Mouse (Mus musculus): Measurements from ENCODE around the gene Clint1. TPM values are rescaled to one million over a fixed set of nuclear protein-coding genes. Genes with fewer than 3 reads are reported as not detected.

Clint1 gene
- polyA plus RNA-seq, 1 experiment from 2014 or later: 52.2 TPM

DNA sequence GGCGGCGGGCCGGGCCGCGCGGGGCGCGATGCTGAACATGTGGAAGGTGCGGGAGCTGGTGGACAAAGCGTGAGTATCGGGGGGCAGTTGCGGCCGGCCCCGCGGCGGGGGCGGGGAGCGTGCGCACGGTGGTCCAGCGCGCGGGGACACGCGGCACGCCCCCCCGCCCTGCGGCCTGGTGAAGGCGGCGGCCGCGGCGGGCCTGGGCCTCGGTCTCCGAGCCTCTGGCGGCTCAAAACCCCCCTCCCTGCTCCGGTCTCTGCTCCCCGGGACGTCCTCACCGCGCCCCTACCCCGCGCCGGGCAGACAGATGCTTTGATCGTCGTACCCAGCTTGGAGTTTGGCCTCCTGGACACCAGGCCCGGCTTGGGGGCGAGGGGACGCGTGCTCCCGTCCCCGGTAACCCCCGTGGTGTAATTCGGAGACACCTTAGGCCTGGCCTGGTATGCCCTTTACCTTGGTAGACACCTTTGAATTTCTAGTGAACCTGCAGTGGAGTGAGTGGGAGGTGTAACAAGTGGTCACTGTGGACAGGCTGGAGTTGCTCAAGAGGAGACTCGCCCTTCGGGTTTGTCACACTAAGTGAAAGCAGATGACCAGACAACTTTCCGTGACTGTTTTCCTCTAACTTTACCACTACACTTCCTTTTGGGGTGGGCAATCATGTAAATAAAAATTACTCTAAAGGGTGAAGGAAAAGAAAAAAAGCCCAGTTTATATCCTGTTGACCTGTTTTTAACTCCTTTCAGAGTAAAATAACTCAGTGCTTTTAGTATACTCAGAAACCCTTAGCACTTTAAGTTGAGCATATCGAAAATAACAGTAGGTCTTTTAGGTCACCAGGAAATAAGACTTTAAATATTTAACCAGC lies 508 bp downstream of the Clint1 start:
- Histone ChIP-seq H3K36me3 (ENCODE audit: control insufficient read depth, insufficient read depth) (no peaks in the 10 kb centered on the region; the same call in 1 of the 2 replicates), H3K4me3 (ENCODE audit: low read depth, low read length) (peak overlapping the region; percentile 96), H3K27me3 (ENCODE audit: control insufficient read depth, insufficient read depth, low read depth, low read length) (no peaks in the 10 kb centered on the region), H3K4me1 (ENCODE audit: control insufficient read depth, low read depth, low read length) (peaks cover 47% of the 10 kb centered on the region), H3K9ac (ENCODE audit: low read depth, low read length) (peak overlapping the region; percentile 98), H3K27ac (ENCODE audit: low read length) (peak overlapping the region; percentile 94), H3K9me3 (replicated peaks; ENCODE audit: control insufficient read depth, low read length) (no peaks in the 10 kb centered on the region), H3K4me2 (ENCODE audit: low read depth, low read length) (peak overlapping the region; percentile 68)
- peak; percentile 58 for ATAC-seq (ENCODE audit: low read depth)
- WGBS (ENCODE audit: insufficient replicate concordance): under 1% methylated on average over 56 of the region's 58 CpGs

DNA sequence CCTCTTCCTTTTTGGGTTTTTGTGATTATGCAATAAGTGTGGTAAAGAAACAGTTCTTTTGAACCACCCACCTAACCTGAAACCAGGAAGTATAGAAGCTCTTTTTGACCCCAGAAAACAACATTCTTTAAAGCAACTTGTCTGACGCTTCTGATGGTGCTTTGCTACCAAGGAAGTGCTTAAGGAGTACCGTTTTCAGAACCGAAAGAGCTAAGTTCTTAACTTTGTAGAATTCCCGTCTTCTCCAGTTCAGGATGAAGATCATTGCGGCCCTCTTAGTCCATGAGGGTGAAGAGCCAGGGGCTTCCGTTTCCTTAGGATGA lies 1.1 kb downstream of the Clint1 start:
- H3K4me2 ChIP-seq (ENCODE audit: low read depth, low read length): peak overlapping the region; percentile 68
- peak overlapping the region; percentile 96 for H3K4me3 ChIP-seq (ENCODE audit: low read depth, low read length)
- ATAC-seq (ENCODE audit: low read depth): no peak
- H3K4me1 ChIP-seq (ENCODE audit: control insufficient read depth, low read depth, low read length): peaks cover 47% of the 10 kb centered on the region
- H3K9ac ChIP-seq (ENCODE audit: low read depth, low read length): peak overlapping the region; percentile 98
- H3K27ac ChIP-seq (ENCODE audit: low read length): peak overlapping the region; percentile 89
- H3K9me3 ChIP-seq (replicated peaks; ENCODE audit: control insufficient read depth, low read length): no peaks in the 10 kb centered on the region
- 10% methylated on average over 6 of the region's 6 CpGs for WGBS (ENCODE audit: insufficient replicate concordance)
- H3K36me3 ChIP-seq (ENCODE audit: control insufficient read depth, insufficient read depth): no peaks in the 10 kb centered on the region; the same call in 1 of the 2 replicates
- no peaks in the 10 kb centered on the region for H3K27me3 ChIP-seq (ENCODE audit: control insufficient read depth, insufficient read depth, low read depth, low read length)

DNA sequence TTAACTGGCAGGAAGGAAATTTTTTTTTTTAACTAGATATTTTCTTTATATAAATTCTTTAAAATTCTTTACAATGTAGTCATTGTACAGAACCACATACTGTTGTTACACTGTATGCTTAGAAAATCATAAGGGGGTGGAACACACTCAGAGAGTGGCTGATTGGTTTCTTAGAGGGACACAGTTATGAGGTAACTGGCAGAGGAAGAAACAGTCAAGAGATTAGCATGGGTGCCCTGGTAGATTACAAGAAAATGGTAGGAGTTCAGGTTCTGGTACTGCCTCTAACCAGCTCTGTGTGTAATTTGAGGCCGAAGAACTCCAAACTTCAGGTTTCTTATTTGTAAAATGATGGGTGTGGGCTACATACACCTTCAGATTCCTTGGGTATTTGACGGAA lies 2.1 kb downstream of the Clint1 start:
- peak overlapping the region; percentile 98; the same call in 1 of the 2 replicates for H3K9ac ChIP-seq (ENCODE audit: low read depth, low read length)
- WGBS (ENCODE audit: insufficient replicate concordance): 54% methylated on average over 2 of the region's 2 CpGs
- peak overlapping the region; percentile 89 for H3K27ac ChIP-seq (ENCODE audit: low read length)
- H3K4me1 ChIP-seq (ENCODE audit: control insufficient read depth, low read depth, low read length): peaks cover 49% of the 10 kb centered on the region
- H3K27me3 ChIP-seq (ENCODE audit: control insufficient read depth, insufficient read depth, low read depth, low read length): no peaks in the 10 kb centered on the region
- peak overlapping the region; percentile 68 for H3K4me2 ChIP-seq (ENCODE audit: low read depth, low read length)
- H3K4me3 ChIP-seq (ENCODE audit: low read depth, low read length): peak overlapping the region; percentile 96
- ATAC-seq (ENCODE audit: low read depth): peak; percentile 42
- peaks cover 8% of the 10 kb centered on the region; the same call in 1 of the 2 replicates for H3K36me3 ChIP-seq (ENCODE audit: control insufficient read depth, insufficient read depth)
- H3K9me3 ChIP-seq (replicated peaks; ENCODE audit: control insufficient read depth, low read length): no peaks in the 10 kb centered on the region

DNA sequence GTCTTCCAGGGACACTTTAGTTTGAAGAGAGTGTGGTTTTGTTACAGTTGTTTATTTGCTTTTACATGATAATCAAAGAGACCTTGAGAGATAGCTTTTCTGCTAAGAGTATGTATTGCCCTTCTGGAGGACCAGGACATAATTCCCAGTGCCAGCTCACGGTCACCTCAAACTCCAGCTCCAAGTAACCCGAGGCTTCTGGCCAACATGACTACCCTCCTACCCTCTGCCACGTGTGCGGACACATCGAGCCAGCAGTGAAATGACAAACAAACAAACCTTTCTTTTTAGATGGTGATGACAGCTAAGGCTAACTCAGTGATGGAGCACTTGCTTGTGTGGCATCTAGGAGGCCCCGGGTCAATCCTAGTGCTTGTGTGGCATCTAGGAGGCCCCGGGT lies 2.5 kb downstream of the Clint1 start:
- Histone ChIP-seq H3K27ac (ENCODE audit: low read length) (peak overlapping the region; percentile 89), H3K36me3 (ENCODE audit: control insufficient read depth, insufficient read depth) (peaks cover 9% of the 10 kb centered on the region; the same call in 1 of the 2 replicates), H3K4me3 (ENCODE audit: low read depth, low read length) (peak overlapping the region; percentile 36), H3K4me2 (ENCODE audit: low read depth, low read length) (peak overlapping the region; percentile 68), H3K9me3 (replicated peaks; ENCODE audit: control insufficient read depth, low read length) (no peaks in the 10 kb centered on the region), H3K9ac (ENCODE audit: low read depth, low read length) (peak overlapping the region; percentile 39), H3K4me1 (ENCODE audit: control insufficient read depth, low read depth, low read length) (peaks cover 50% of the 10 kb centered on the region), H3K27me3 (ENCODE audit: control insufficient read depth, insufficient read depth, low read depth, low read length) (no peaks in the 10 kb centered on the region)
- no peak for ATAC-seq (ENCODE audit: low read depth)
- WGBS (ENCODE audit: insufficient replicate concordance): 59% methylated on average over 7 of the region's 7 CpGs

DNA sequence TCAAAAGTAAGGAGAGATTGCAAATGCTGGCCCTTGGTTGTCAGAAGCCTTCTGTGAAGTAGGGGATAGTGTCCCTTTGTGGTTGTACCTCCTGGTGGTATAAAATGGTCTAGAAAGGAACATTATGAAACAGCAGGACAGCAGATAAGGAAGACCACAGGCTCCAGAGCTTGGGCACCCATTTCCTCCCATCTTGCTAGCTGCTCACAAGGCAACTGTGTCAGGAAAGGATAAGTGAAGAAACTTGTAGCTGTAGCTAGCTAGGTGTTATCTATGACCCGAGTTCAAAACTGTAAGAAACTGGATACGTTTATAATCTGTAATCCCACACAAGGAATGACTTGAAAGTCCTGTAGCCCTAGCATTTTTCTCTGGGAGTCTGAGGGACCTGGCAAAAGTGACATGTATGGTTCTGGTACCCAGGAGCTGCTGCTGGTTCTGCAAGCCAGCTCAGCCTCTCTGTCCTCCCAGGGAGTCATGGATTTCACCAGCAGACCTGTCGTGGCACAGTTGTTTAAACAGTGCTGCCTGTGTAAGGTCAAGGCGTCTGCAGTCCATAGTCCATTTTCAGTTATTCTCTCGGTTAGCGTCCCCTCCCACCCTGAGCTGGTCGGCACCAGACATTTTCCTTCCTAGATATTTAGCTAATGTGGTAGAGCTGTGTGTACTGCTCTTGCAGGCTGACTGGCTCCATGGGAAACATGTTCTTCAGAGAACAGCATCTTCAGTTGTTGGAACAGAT lies 3.7 kb downstream of the Clint1 start:
- Histone ChIP-seq H3K36me3 (ENCODE audit: control insufficient read depth, insufficient read depth) (peaks cover 9% of the 10 kb centered on the region; the same call in 1 of the 2 replicates), H3K4me2 (ENCODE audit: low read depth, low read length) (peak overlapping the region; percentile 68), H3K4me3 (ENCODE audit: low read depth, low read length) (peak overlapping the region; percentile 35), H3K27me3 (ENCODE audit: control insufficient read depth, insufficient read depth, low read depth, low read length) (no peaks in the 10 kb centered on the region), H3K27ac (ENCODE audit: low read length) (peak overlapping the region; percentile 89), H3K4me1 (ENCODE audit: control insufficient read depth, low read depth, low read length) (peaks cover 48% of the 10 kb centered on the region), H3K9ac (ENCODE audit: low read depth, low read length) (peak overlapping the region; percentile 39), H3K9me3 (replicated peaks; ENCODE audit: control insufficient read depth, low read length) (no peaks in the 10 kb centered on the region)
- 6% methylated on average over 7 of the region's 7 CpGs for WGBS (ENCODE audit: insufficient replicate concordance)
- no peak for ATAC-seq (ENCODE audit: low read depth)

DNA sequence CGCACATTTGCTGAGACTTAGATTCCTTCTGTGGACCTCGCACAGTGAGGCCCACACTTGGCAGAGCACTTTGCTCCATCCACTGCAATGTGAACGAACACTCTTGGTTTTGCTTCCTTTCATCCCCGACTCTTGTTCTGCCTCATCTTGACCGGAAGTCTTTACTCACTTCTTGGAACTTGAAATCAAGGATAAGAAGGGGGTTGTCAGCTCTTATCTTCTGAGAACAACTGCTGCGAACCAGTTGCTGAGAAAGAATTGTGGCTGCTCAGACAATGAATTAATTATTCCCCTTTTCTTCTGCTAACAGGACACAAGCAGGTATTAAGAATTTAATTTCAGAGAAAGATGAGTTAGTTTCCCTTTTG lies 4.3 kb downstream of the Clint1 start:
- peaks cover 53% of the 10 kb centered on the region for H3K4me1 ChIP-seq (ENCODE audit: control insufficient read depth, low read depth, low read length)
- H3K36me3 ChIP-seq (ENCODE audit: control insufficient read depth, insufficient read depth): peaks cover 9% of the 10 kb centered on the region; the same call in 1 of the 2 replicates
- no peaks in the 10 kb centered on the region for H3K9me3 ChIP-seq (replicated peaks; ENCODE audit: control insufficient read depth, low read length)
- no peak for ATAC-seq (ENCODE audit: low read depth)
- H3K9ac ChIP-seq (ENCODE audit: low read depth, low read length): peak overlapping the region; percentile 39
- peak overlapping the region; percentile 35 for H3K4me3 ChIP-seq (ENCODE audit: low read depth, low read length)
- peak overlapping the region; percentile 68 for H3K4me2 ChIP-seq (ENCODE audit: low read depth, low read length)
- H3K27me3 ChIP-seq (ENCODE audit: control insufficient read depth, insufficient read depth, low read depth, low read length): no peaks in the 10 kb centered on the region
- peak overlapping the region; percentile 89 for H3K27ac ChIP-seq (ENCODE audit: low read length)
- WGBS (ENCODE audit: insufficient replicate concordance): 13% methylated on average over 6 of the region's 6 CpGs

DNA sequence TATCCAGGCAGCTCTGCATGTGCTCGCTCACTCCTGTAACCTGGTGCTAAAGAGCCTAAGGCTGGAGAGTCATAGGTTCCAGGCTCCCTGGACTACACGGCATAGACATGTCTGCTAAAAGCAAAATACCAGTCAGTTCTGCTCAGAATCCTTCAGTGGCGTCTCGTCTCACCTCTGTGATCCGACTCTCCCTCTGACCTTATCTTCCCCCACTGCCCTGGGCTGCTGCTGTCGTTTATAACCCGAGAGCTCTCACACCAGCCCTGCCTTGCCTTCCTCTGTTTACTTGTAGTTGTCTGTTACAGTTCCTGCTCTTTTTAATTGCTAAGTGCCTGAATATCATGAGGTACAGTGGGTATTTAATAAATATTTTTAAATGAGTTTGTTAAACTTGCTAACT lies 9.5 kb downstream of the Clint1 start:
- H3K27ac ChIP-seq (ENCODE audit: low read length): peak overlapping the region; percentile 15; the same call in 1 of the 2 replicates
- H3K9ac ChIP-seq (ENCODE audit: low read depth, low read length): no peak overlapping the region
- H3K4me1 ChIP-seq (ENCODE audit: control insufficient read depth, low read depth, low read length): peaks cover 48% of the 10 kb centered on the region
- 36% methylated on average over 7 of the region's 7 CpGs for WGBS (ENCODE audit: insufficient replicate concordance)
- no peak overlapping the region for H3K4me2 ChIP-seq (ENCODE audit: low read depth, low read length)
- no peaks in the 10 kb centered on the region for H3K27me3 ChIP-seq (ENCODE audit: control insufficient read depth, insufficient read depth, low read depth, low read length)
- no peaks in the 10 kb centered on the region for H3K9me3 ChIP-seq (replicated peaks; ENCODE audit: control insufficient read depth, low read length)
- H3K36me3 ChIP-seq (ENCODE audit: control insufficient read depth, insufficient read depth): peaks cover 11% of the 10 kb centered on the region
- ATAC-seq (ENCODE audit: low read depth): 0 out of 2 replicates have a peak, but pooled peaks have one; percentile 25
- no peak overlapping the region for H3K4me3 ChIP-seq (ENCODE audit: low read depth, low read length)

DNA sequence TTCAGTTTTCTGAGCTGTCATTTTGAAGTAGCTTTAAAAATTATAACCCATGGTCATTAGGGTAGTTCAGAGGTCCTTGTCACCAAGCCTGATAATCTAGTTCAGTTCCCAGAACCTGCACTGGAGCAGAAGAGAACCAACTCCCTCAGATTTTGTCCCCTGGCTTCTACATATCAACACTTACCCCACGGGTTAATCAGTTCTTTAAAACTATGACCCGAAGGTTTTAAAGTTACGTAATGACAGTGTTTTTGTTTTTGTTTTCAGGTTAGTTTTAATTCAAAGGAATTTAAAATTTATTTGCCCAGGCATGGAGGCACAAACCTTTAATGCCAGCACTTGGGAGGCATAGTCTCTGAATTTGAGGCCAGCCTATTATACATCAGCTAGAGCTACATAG lies 12.6 kb downstream of the Clint1 start:
- no peak overlapping the region for H3K4me2 ChIP-seq (ENCODE audit: low read depth, low read length)
- H3K27me3 ChIP-seq (ENCODE audit: control insufficient read depth, insufficient read depth, low read depth, low read length): no peaks in the 10 kb centered on the region
- H3K9me3 ChIP-seq (replicated peaks; ENCODE audit: control insufficient read depth, low read length): no peaks in the 10 kb centered on the region
- H3K27ac ChIP-seq (ENCODE audit: low read length): no peak overlapping the region
- H3K4me1 ChIP-seq (ENCODE audit: control insufficient read depth, low read depth, low read length): peaks cover 41% of the 10 kb centered on the region
- no peak overlapping the region for H3K4me3 ChIP-seq (ENCODE audit: low read depth, low read length)
- no peak for ATAC-seq (ENCODE audit: low read depth)
- WGBS (ENCODE audit: insufficient replicate concordance): 60% methylated on average over 3 of the region's 3 CpGs
- H3K9ac ChIP-seq (ENCODE audit: low read depth, low read length): no peak overlapping the region
- peaks cover 2% of the 10 kb centered on the region for H3K36me3 ChIP-seq (ENCODE audit: control insufficient read depth, insufficient read depth)
